Mouse (Mus musculus) granulocyte monocyte progenitor cell, adult 5-6 weeks (primary cell): ENCODE results near the gene Cry1. TPM values are rescaled to one million over a fixed set of nuclear protein-coding genes. Genes with fewer than 3 reads are reported as not detected.

Source experiments
- total RNA-seq, 2 experiments: library from RNA; stranded (forward) in 1 of 2; stranded (reverse) in 1 of 2; fragments of 200-712, 200-1000 nt in 1 of 2; fragments of >200 nt in 1 of 2; fragmentation: Nextera tagmentation in 1 of 2; gene quantifications; 2 replicates each; pipeline ENCODE4 v1.2.3; 2014 to 2017

Gene Cry1
- total RNA-seq, 2 experiments from 2014 or later, result 15.7 to 40.3 TPM

Other genes with a start within 250 kb of the Cry1 start
- 0.88 and 1.5 TPM in 2 replicates for gene Fhl4, start 82.6 kb downstream of the Cry1 start, total RNA-seq (2014; fragmentation: Nextera tagmentation)
- gene Fhl4, start 82.6 kb downstream of the Cry1 start, total RNA-seq (2017), result 1.2 and 2.0 TPM in 2 replicates
- gene Tmem263, start 82.4 kb downstream of the Cry1 start, total RNA-seq (2014; fragmentation: Nextera tagmentation), result 23.5 and 25.0 TPM in 2 replicates
- 16.1 and 17.6 TPM in 2 replicates for gene Tmem263, start 82.4 kb downstream of the Cry1 start, total RNA-seq (2017)
- gene Mterf2, start 57.0 kb downstream of the Cry1 start, total RNA-seq (2014; fragmentation: Nextera tagmentation), result 3.4 TPM in 1 of 2 replicates, not detected in the other
- gene Mterf2, start 57.0 kb downstream of the Cry1 start, total RNA-seq (2017), result 9.2 and 12.0 TPM in 2 replicates
- gene Btbd11, start 201.8 kb upstream of the Cry1 start, total RNA-seq (2014; fragmentation: Nextera tagmentation), result 1.3 and 3.8 TPM in 2 replicates
- gene Btbd11, start 201.8 kb upstream of the Cry1 start, total RNA-seq (2017), result 1.2 and 3.5 TPM in 2 replicates